Mouse (Mus musculus) liver, postnatal 0 days (tissue): ENCODE data around the gene Bach1.

Source experiments
- CTCF ChIP-seq: sonication (generic); IDR thresholded peaks from 2 replicates; pipeline ENCODE4 v1.5.1; 2016; ENCODE audit warnings: antibody characterized with exemption, low read depth
- EP300 ChIP-seq: IDR thresholded peaks from 2 replicates; pipeline ENCODE4 v1.6.1; 2016; ENCODE audit warnings: antibody characterized with exemption, low read depth, mild to moderate bottlenecking

GRCm38 (mm10) chr16:87744338-87744737 lies 45.6 kb downstream of the Bach1 start:
- no peak for TF ChIP-seq CTCF
- no peak for TF ChIP-seq EP300
